In the genomic region with DNA sequence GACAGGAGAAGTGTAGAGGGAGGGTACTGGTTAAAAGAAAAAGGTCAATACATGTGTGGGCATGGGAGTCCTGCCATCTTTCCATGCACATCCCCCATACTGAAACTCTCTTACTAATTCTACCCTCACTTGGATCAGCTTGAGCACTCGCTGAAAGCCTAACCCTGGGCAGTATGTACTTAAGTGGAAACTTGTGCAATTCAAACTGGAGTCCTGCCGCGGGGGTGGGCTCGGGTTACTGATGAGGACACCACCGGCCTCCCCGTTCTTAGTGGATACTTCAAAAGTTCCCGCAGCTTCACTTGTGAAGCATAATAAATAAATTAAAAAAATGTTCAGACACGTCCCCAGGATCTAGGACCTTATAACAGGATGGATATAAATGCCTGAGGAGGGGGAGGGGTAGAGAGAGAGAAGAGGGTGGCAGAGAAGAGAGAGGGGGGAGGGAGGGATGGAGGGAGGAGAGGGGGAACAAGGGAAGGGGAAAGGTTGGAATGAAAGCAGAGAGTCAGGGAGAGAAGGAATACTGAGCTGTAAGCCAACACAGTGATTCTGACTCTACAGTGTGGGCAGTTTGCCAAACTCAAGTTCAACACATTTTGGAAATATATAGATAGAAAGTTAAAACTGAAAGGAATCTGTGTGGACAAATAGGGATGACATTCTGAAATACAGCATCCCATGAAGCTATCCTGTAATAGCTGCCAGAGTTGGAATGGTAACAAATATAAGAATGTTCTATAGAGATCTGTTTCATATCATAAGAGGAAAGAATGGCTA, we compare ENCODE assay signal across 9 mouse cellular contexts.
DNase-seq lines count a peak whose midpoint lies in the region; ATAC-seq lines count a peak whose summit lies in the region.
"Had no signal": no experiment of that assay in that cellular context is flagged by ENCODE, and none has a peak within 500 bp of the region (broad histone marks: within the 10 kb centered on the region; RNA-seq: fewer than 3 reads in every experiment).

No protein-coding gene starts in this region.

- H3K36me3 ChIP-seq in heart, embryonic 12.5 days, result peaks cover 12% of the 10 kb centered on the region; the same call in 1 of the 2 replicates
- H3K36me3 ChIP-seq in forebrain, embryonic 13.5 days (ENCODE audit: poor library complexity, severe bottlenecking), result peaks cover 21% of the 10 kb centered on the region
- H3K36me3 ChIP-seq in liver, embryonic 16.5 days (ENCODE audit: control insufficient read depth, insufficient read depth), result peaks cover 16% of the 10 kb centered on the region

- no peak overlapping the region for H3K27ac ChIP-seq in heart, embryonic 12.5 days (ENCODE audit: poor library complexity, severe bottlenecking)
- H3K27ac ChIP-seq in forebrain, embryonic 13.5 days, result 0 out of 2 replicates have a peak overlapping the region, but pooled peaks have one; percentile 1
- H3K27ac ChIP-seq in liver, embryonic 16.5 days (ENCODE audit: low read length), result peak overlapping the region; percentile 87

- peaks cover 21% of the 10 kb centered on the region for H3K4me1 ChIP-seq in heart, embryonic 12.5 days (replicated peaks)
- peaks cover 46% of the 10 kb centered on the region for H3K4me1 ChIP-seq in forebrain, embryonic 13.5 days
- H3K4me1 ChIP-seq in liver, embryonic 16.5 days (ENCODE audit: control insufficient read depth, low read depth, low read length), result peaks cover 53% of the 10 kb centered on the region

- 0 out of 2 replicates have a peak, but pooled peaks cover 4% of the 10 kb centered on the region for H3K9me3 ChIP-seq in heart, embryonic 12.5 days (replicated peaks)
- 0 out of 2 replicates have a peak, but pooled peaks cover 3% of the 10 kb centered on the region for H3K9me3 ChIP-seq in forebrain, embryonic 13.5 days (replicated peaks)
- H3K9me3 ChIP-seq in liver, embryonic 16.5 days (replicated peaks; ENCODE audit: control insufficient read depth, low read length), result no peaks in the 10 kb centered on the region

- H3K27me3 ChIP-seq in heart, embryonic 12.5 days (replicated peaks), result no peaks in the 10 kb centered on the region
- no peaks in the 10 kb centered on the region for H3K27me3 ChIP-seq in forebrain, embryonic 13.5 days
- no peaks in the 10 kb centered on the region for H3K27me3 ChIP-seq in liver, embryonic 16.5 days (ENCODE audit: control insufficient read depth, insufficient read depth, low read depth, low read length)
- H3K27me3 ChIP-seq: CH12.LX had no signal

- WGBS in heart, embryonic 12.5 days, result 47% methylated on average over 8 of the region's 8 CpGs
- WGBS in forebrain, embryonic 13.5 days, result 19% methylated on average over 8 of the region's 8 CpGs
- WGBS in liver, embryonic 16.5 days (ENCODE audit: insufficient replicate concordance), result 62% methylated on average over 8 of the region's 8 CpGs

- no peak for ATAC-seq in heart, embryonic 12.5 days (ENCODE audit: insufficient number of reproducible peaks, low FRiP score)
- ATAC-seq in forebrain, embryonic 13.5 days, result no peak; the same call in 1 of the 2 replicates
- no peak for ATAC-seq in liver, embryonic 16.5 days (ENCODE audit: low read depth)

- intact Hi-C loops in heart, postnatal 10 days (cut with DNase I), result no loop called here
- intact Hi-C loops in left cerebral cortex, postnatal 4 days (cut with DNase I), result no loop called here

- no peak overlapping the region for H3K4me3 ChIP-seq in heart, embryonic 12.5 days
- H3K4me3 ChIP-seq in forebrain, embryonic 13.5 days, result no peak overlapping the region
- H3K4me3 ChIP-seq in liver, embryonic 16.5 days (ENCODE audit: low read depth, low read length), result no peak overlapping the region

- peak overlapping the region; percentile 1 for H3K4me2 ChIP-seq in heart, embryonic 12.5 days
- no peak overlapping the region for H3K4me2 ChIP-seq in forebrain, embryonic 13.5 days
- H3K4me2 ChIP-seq in liver, embryonic 16.5 days (ENCODE audit: low read depth, low read length), result no peak overlapping the region

- H3K9ac ChIP-seq in heart, embryonic 12.5 days, result no peak overlapping the region
- no peak overlapping the region for H3K9ac ChIP-seq in forebrain, embryonic 13.5 days
- no peak overlapping the region for H3K9ac ChIP-seq in liver, embryonic 16.5 days (ENCODE audit: low read depth, low read length)

- no peak for DNase-seq in heart, postnatal 10 days
- peak; percentile 13 for DNase-seq in 416B (ENCODE audit: low read depth)
- no peak for DNase-seq in thymus, postnatal 10 days (ENCODE audit: low spot score in 2 of 2)
- no peak for DNase-seq in thymus, postnatal 14 days
- no peak for DNase-seq in left cerebral cortex, postnatal 4 days
